Mouse (Mus musculus): ENCODE data around the gene Gm19684. TPM values are rescaled to one million over a fixed set of nuclear protein-coding genes. Genes with fewer than 3 reads are reported as not detected.
"Not testable (repeated sequence)": the region's sequence is repeated elsewhere in the genome, so short reads cannot be mapped to it uniquely, and the experiment has no call there.

Gene Gm19684
- polyA plus RNA-seq, 1 experiment from 2014 or later = not detected

GRCm38 (mm10) chr17:36178938-36179337 is 57.5 kb downstream of the Gm19684 start:
- 0% methylated on average over 35 of the region's 40 CpGs for WGBS
- H3K9ac ChIP-seq (ENCODE audit: low read length); H3K9me3 ChIP-seq (ENCODE audit: control insufficient read depth, low read length); ATAC-seq (ENCODE audit: insufficient number of reproducible peaks, low FRiP score, low TSS enrichment, low read depth); H3K36me3 ChIP-seq (ENCODE audit: control insufficient read depth, insufficient read depth, low read length); H3K4me1 ChIP-seq (ENCODE audit: control insufficient read depth, insufficient read depth, low read length); H3K27me3 ChIP-seq (ENCODE audit: control insufficient read depth, insufficient read depth, low read length); H3K27ac ChIP-seq (replicated peaks; ENCODE audit: low read depth, low read length): not testable (repeated sequence)
- peak overlapping the region; percentile 47 for H3K4me2 ChIP-seq (ENCODE audit: low read depth, severe bottlenecking)
- peak overlapping the region; percentile 25 for H3K4me3 ChIP-seq (ENCODE audit: low read depth, low read length)
- DNase-seq (ENCODE audit: low spot score) = peak; percentile 63

Other genes starting within 250 kb of the Gm19684 start
- gene Dhx16, start 241.9 kb upstream of the Gm19684 start, polyA plus RNA-seq (2014; fragmentation: Nextera tagmentation; extraction: Ambion mirVana) = 46.5 and 51.2 TPM in 2 replicates
- gene 2310061I04Rik, start 224.2 kb upstream of the Gm19684 start, polyA plus RNA-seq (2014; fragmentation: Nextera tagmentation; extraction: Ambion mirVana) = 21.3 and 23.2 TPM in 2 replicates
- 128 and 138 TPM in 2 replicates for gene Atat1, start 211.6 kb upstream of the Gm19684 start, polyA plus RNA-seq (2014; fragmentation: Nextera tagmentation; extraction: Ambion mirVana)
- gene Mrps18b, start 205.3 kb upstream of the Gm19684 start, polyA plus RNA-seq (2014; fragmentation: Nextera tagmentation; extraction: Ambion mirVana) = 80.2 and 81.7 TPM in 2 replicates
- gene Ppp1r10, start 205.2 kb upstream of the Gm19684 start, polyA plus RNA-seq (2014; fragmentation: Nextera tagmentation; extraction: Ambion mirVana) = 43.9 and 52.3 TPM in 2 replicates
- gene Abcf1, start 151.9 kb upstream of the Gm19684 start, polyA plus RNA-seq (2014; fragmentation: Nextera tagmentation; extraction: Ambion mirVana) = 120 and 121 TPM in 2 replicates
- gene Gnl1, start 141.8 kb upstream of the Gm19684 start, polyA plus RNA-seq (2014; fragmentation: Nextera tagmentation; extraction: Ambion mirVana) = 40.8 and 42.9 TPM in 2 replicates
- 41.7 and 42.3 TPM in 2 replicates for gene Prr3, start 141.4 kb upstream of the Gm19684 start, polyA plus RNA-seq (2014; fragmentation: Nextera tagmentation; extraction: Ambion mirVana)
- gene H2-T24, start 101.1 kb upstream of the Gm19684 start, polyA plus RNA-seq (2014; fragmentation: Nextera tagmentation; extraction: Ambion mirVana) = 2.3 and 2.6 TPM in 2 replicates
- 2.5 and 2.6 TPM in 2 replicates for gene H2-T23, start 88.8 kb upstream of the Gm19684 start, polyA plus RNA-seq (2014; fragmentation: Nextera tagmentation; extraction: Ambion mirVana)
- gene H2-T22, start 78.9 kb upstream of the Gm19684 start, polyA plus RNA-seq (2014; fragmentation: Nextera tagmentation; extraction: Ambion mirVana) = 10.2 and 13.7 TPM in 2 replicates
- not detected in 2 replicates for gene Gm6034, start 78.7 kb upstream of the Gm19684 start, polyA plus RNA-seq (2014; fragmentation: Nextera tagmentation; extraction: Ambion mirVana)
- not detected in 2 replicates for gene Gm11127, start 63.3 kb upstream of the Gm19684 start, polyA plus RNA-seq (2014; fragmentation: Nextera tagmentation; extraction: Ambion mirVana)
- gene Gm7030, start 7.7 kb downstream of the Gm19684 start, polyA plus RNA-seq (2014; fragmentation: Nextera tagmentation; extraction: Ambion mirVana) = not detected in 2 replicates
- not detected in 2 replicates for gene Gm8909, start 46.9 kb downstream of the Gm19684 start, polyA plus RNA-seq (2014; fragmentation: Nextera tagmentation; extraction: Ambion mirVana)
- gene H2-T3, start 68.6 kb downstream of the Gm19684 start, polyA plus RNA-seq (2014; fragmentation: Nextera tagmentation; extraction: Ambion mirVana) = not detected in 2 replicates
- 80.9 and 85.7 TPM in 2 replicates for gene Rpp21, start 136.4 kb downstream of the Gm19684 start, polyA plus RNA-seq (2014; fragmentation: Nextera tagmentation; extraction: Ambion mirVana)
- 17.9 and 22.2 TPM in 2 replicates for gene Trim39, start 150.6 kb downstream of the Gm19684 start, polyA plus RNA-seq (2014; fragmentation: Nextera tagmentation; extraction: Ambion mirVana)
- 0.13 and 0.17 TPM in 2 replicates for gene H2-M10.2, start 164.8 kb downstream of the Gm19684 start, polyA plus RNA-seq (2014; fragmentation: Nextera tagmentation; extraction: Ambion mirVana)
- gene H2-M10.1, start 204.5 kb downstream of the Gm19684 start, polyA plus RNA-seq (2014; fragmentation: Nextera tagmentation; extraction: Ambion mirVana) = not detected in 2 replicates
- not detected in 2 replicates for gene H2-M10.3, start 246.7 kb downstream of the Gm19684 start, polyA plus RNA-seq (2014; fragmentation: Nextera tagmentation; extraction: Ambion mirVana)